Mouse (Mus musculus) cerebellum, adult 9-10 months (tissue): Measurements from ENCODE around the gene Elmo3.

ENCODE experiments used
- DNase-seq: peaks from one replicate; pipeline ENCODE4 v3.0.0; 2022

Gene Elmo3

GRCm38 (mm10) chr8:105298351-105299252 lies 6.8 kb upstream of the Elmo3 start:
- no peak for DNase-seq

GRCm38 (mm10) chr8:105299962-105300361 lies 5.4 kb upstream of the Elmo3 start:
- no peak for DNase-seq

GRCm38 (mm10) chr8:105303396-105303795 lies 2.0 kb upstream of the Elmo3 start:
- DNase-seq: no peak

- no peak for DNase-seq
Measured at GRCm38 (mm10) chr8:105303874-105304273, 1.5 kb upstream of the Elmo3 start.

GRCm38 (mm10) chr8:105304325-105305210 lies 833 bp upstream of the Elmo3 start:
- peak; percentile 50 for DNase-seq

GRCm38 (mm10) chr8:105306146-105306691 lies 818 bp downstream of the Elmo3 start:
- peak; percentile 68 for DNase-seq

GRCm38 (mm10) chr8:105307670-105308069 lies 2.3 kb downstream of the Elmo3 start:
- peak; percentile 57 for DNase-seq

- peak; percentile 65 for DNase-seq
Measured at GRCm38 (mm10) chr8:105308428-105308827, 3.0 kb downstream of the Elmo3 start.

- DNase-seq: peak; percentile 96
Measured at GRCm38 (mm10) chr8:105309142-105309847, 3.9 kb downstream of the Elmo3 start.

- no peak for DNase-seq
Measured at GRCm38 (mm10) chr8:105310118-105310517, 4.7 kb downstream of the Elmo3 start.

- DNase-seq: no peak
Measured at GRCm38 (mm10) chr8:105311718-105312117, 6.3 kb downstream of the Elmo3 start.

GRCm38 (mm10) chr8:105312891-105313481 lies 7.6 kb downstream of the Elmo3 start:
- DNase-seq: peak; percentile 74

- DNase-seq: no peak
Measured at GRCm38 (mm10) chr8:105313622-105314402, 8.4 kb downstream of the Elmo3 start.

- peak; percentile 74 for DNase-seq
Measured at GRCm38 (mm10) chr8:105315073-105315769, 9.8 kb downstream of the Elmo3 start.

- DNase-seq: peak; percentile 40
Measured at GRCm38 (mm10) chr8:105317941-105318340, 12.5 kb downstream of the Elmo3 start.

GRCm38 (mm10) chr8:105318662-105319190 lies 13.3 kb downstream of the Elmo3 start:
- no peak for DNase-seq

- DNase-seq: no peak
Measured at GRCm38 (mm10) chr8:105323183-105323582, 17.8 kb downstream of the Elmo3 start.

GRCm38 (mm10) chr8:105325641-105326093 lies 20.3 kb downstream of the Elmo3 start:
- DNase-seq: no peak

- DNase-seq: peak; percentile 98
Measured at GRCm38 (mm10) chr8:105326141-105326672, 20.8 kb downstream of the Elmo3 start, which contains the start of the genes Lrrc29 and Tmem208. Lrrc29 (minus strand) TSS chr8:105326278. Tmem208 (plus strand) TSS chr8:105326354.

- no peak for DNase-seq
Measured at GRCm38 (mm10) chr8:105326968-105327367, 21.6 kb downstream of the Elmo3 start.
